Mouse (Mus musculus): ENCODE results near the gene Bpi. TPM values are rescaled to one million over a fixed set of nuclear protein-coding genes. Genes with fewer than 3 reads are reported as not detected.

Gene Bpi
- total and polyA plus RNA-seq, 3 experiments, result 0.17 to 0.81 (median 0.51) TPM

GRCm38 (mm10) chr2:158316371-158316770 lies 58.5 kb downstream of the Bpi start (continued):
- no peak for TF ChIP-seq ZNF384 (IDR thresholded peaks at IDR 0.05; ENCODE audit: low read depth, low read length)
- TF ChIP-seq ZMIZ1 (IDR thresholded peaks at IDR 0.05; ENCODE audit: low read depth, low read length), result no peak
- no peak for TF ChIP-seq UBTF (IDR thresholded peaks at IDR 0.05; ENCODE audit: low read depth, low read length)
- TF ChIP-seq MYC (IDR thresholded peaks at IDR 0.05; ENCODE audit: low read depth, low read length), result no peak
- no peak for TF ChIP-seq HCFC1 (IDR thresholded peaks at IDR 0.05; ENCODE audit: low read depth, low read length)
- TF ChIP-seq KAT2A (IDR thresholded peaks at IDR 0.05; ENCODE audit: insufficient replicate concordance, low read length), result no peak
- TF ChIP-seq ZKSCAN1 (IDR thresholded peaks at IDR 0.05; ENCODE audit: borderline replicate concordance, low read depth, low read length), result no peak
- no peak for TF ChIP-seq ZC3H11A (IDR thresholded peaks at IDR 0.05; ENCODE audit: low read depth, low read length)
- 0 out of 2 replicates have a peak, but pooled peaks have one; percentile 9 for TF ChIP-seq IRF4 (IDR thresholded peaks at IDR 0.05; ENCODE audit: low read depth, low read length)
- TF ChIP-seq ELF1 (IDR thresholded peaks at IDR 0.05; ENCODE audit: low read depth, low read length), result no peak
- no peak for TF ChIP-seq MXI1 (IDR thresholded peaks at IDR 0.05; ENCODE audit: low read depth, low read length)
- no peak for TF ChIP-seq PAX5 (IDR thresholded peaks at IDR 0.05; ENCODE audit: low read length)
- TF ChIP-seq TCF12 (IDR thresholded peaks at IDR 0.05; ENCODE audit: low read depth, low read length), result no peak

DNA sequence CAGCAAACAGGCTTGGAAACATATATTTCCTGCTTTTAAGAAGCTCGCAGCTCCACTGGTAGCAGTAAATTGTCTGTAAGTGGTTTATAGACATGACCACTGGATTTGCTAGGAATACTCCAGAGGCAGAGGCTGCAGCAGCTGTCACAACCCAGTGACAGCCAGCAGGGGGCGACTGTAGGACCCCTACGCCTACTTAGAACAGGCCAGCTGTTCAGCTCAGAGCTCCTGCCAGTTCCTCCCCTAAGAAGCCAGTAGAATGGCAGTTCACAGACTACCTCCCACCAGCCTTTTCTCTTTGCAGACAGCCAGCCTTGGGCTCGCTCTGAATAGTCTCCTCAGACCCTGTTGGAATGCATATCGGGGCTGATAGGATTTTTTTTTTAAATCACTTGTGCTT lies 59.1 kb downstream of the Bpi start:
- TF ChIP-seq IRF4 (IDR thresholded peaks at IDR 0.05; ENCODE audit: low read depth, low read length) (no peak), MXI1 (IDR thresholded peaks at IDR 0.05; ENCODE audit: low read depth, low read length) (no peak), SMC3 (IDR thresholded peaks at IDR 0.05; ENCODE audit: low read depth, low read length) (peak; percentile 71), TCF12 (IDR thresholded peaks at IDR 0.05; ENCODE audit: low read depth, low read length) (no peak), CTCF (conservative IDR thresholded peaks at IDR 0.05 in 1 of 2, IDR thresholded peaks at IDR 0.05 in 1 of 2; ENCODE audit: low read depth in 2 of 2, low read length in 2 of 2) (peak; percentile 65 to 83), PAX5 (IDR thresholded peaks at IDR 0.05; ENCODE audit: low read length) (no peak), USF2 (conservative IDR thresholded peaks at IDR 0.05; ENCODE audit: low read depth, low read length) (no peak), RAD21 (IDR thresholded peaks at IDR 0.05; ENCODE audit: low read depth, low read length) (peak; percentile 16)
- Histone ChIP-seq H3K9ac (ENCODE audit: insufficient read depth, low read depth) (no peak overlapping the region), H3K4me2 (ENCODE audit: insufficient read depth, low read depth, poor library complexity, severe bottlenecking) (no peak overlapping the region), H3K36me3 (replicated peaks in 1 of 2; ENCODE audit: control insufficient read depth in 1 of 2, insufficient read depth in 1 of 2, low read length in 1 of 2) (no peaks in the 10 kb centered on the region), H3K79me2 (replicated peaks; ENCODE audit: control insufficient read depth, extremely low read depth, insufficient read depth, poor library complexity, severe bottlenecking) (no peaks in the 10 kb centered on the region), H3K27me3 (replicated peaks) (peaks cover 17% of the 10 kb centered on the region), H3K4me3 (replicated peaks in 1 of 3; ENCODE audit: low read depth in 2 of 3, low read length in 2 of 3, poor library complexity in 1 of 3) (no peak overlapping the region), H3K27ac (ENCODE audit: insufficient read depth, low read depth) (no peak overlapping the region), H3K9me3 (replicated peaks; ENCODE audit: low read length) (no peaks in the 10 kb centered on the region), H3K4me1 (ENCODE audit: control insufficient read depth in 1 of 2, insufficient read depth in 2 of 2) (peaks cover 0 to 12% of the 10 kb centered on the region in 2 experiments; a peak in 2 of 4 replicates)
- in situ Hi-C loops (cut with MboI; ENCODE audit: low pct_ligation_motif_present, low pct_unique_long_range_greater_than_20kb, low sequenced_read_pairs) (no loop called here), dilution Hi-C loops (cut with MboI; ENCODE audit: extremely low pct_ligation_motif_present, extremely low pct_unique_long_range_greater_than_20kb, low sequenced_read_pairs) (no loop called here)
- peak; percentile 73 for DNase-seq (ENCODE audit: extremely low read depth)

- H3K79me2 ChIP-seq (replicated peaks; ENCODE audit: control insufficient read depth, extremely low read depth, insufficient read depth, poor library complexity, severe bottlenecking), result no peaks in the 10 kb centered on the region
- TF ChIP-seq USF2 (conservative IDR thresholded peaks at IDR 0.05; ENCODE audit: low read depth, low read length), result no peak
- TF ChIP-seq GABPA (IDR thresholded peaks at IDR 0.05; ENCODE audit: insufficient replicate concordance, low read depth, low read length), result no peak
- no peak for TF ChIP-seq ZKSCAN1 (IDR thresholded peaks at IDR 0.05; ENCODE audit: borderline replicate concordance, low read depth, low read length)
- no peak for TF ChIP-seq TBP (conservative IDR thresholded peaks at IDR 0.05; ENCODE audit: low read depth, low read length)
- TF ChIP-seq JUND (conservative IDR thresholded peaks at IDR 0.05; ENCODE audit: low read depth, low read length), result no peak
- no peak for TF ChIP-seq ZMIZ1 (IDR thresholded peaks at IDR 0.05; ENCODE audit: low read depth, low read length)
- no peak for TF ChIP-seq EP300 (IDR thresholded peaks at IDR 0.05; ENCODE audit: low read length)
- no peak for TF ChIP-seq POLR2A (IDR thresholded peaks at IDR 0.05; ENCODE audit: low read depth, low read length)
- TF ChIP-seq HCFC1 (IDR thresholded peaks at IDR 0.05; ENCODE audit: low read depth, low read length), result no peak
- no peak for TF ChIP-seq MYC (IDR thresholded peaks at IDR 0.05; ENCODE audit: low read depth, low read length)
- TF ChIP-seq ZNF384 (IDR thresholded peaks at IDR 0.05; ENCODE audit: low read depth, low read length), result no peak
- TF ChIP-seq RCOR1 (conservative IDR thresholded peaks at IDR 0.05; ENCODE audit: low read depth, low read length), result no peak
- TF ChIP-seq CHD2 (IDR thresholded peaks at IDR 0.05; ENCODE audit: low read length), result no peak
- no peak for TF ChIP-seq POLR2AphosphoS2 (IDR thresholded peaks at IDR 0.05; ENCODE audit: low read depth, low read length)
- TF ChIP-seq KAT2A (IDR thresholded peaks at IDR 0.05; ENCODE audit: insufficient replicate concordance, low read length), result no peak
- no peak for TF ChIP-seq SIN3A (IDR thresholded peaks at IDR 0.05; ENCODE audit: low read length)
- TF ChIP-seq MAX (IDR thresholded peaks at IDR 0.05; ENCODE audit: low read length), result no peak
- H3K9me3 ChIP-seq (replicated peaks; ENCODE audit: low read length), result no peaks in the 10 kb centered on the region
- H3K4me1 ChIP-seq (ENCODE audit: control insufficient read depth in 1 of 2, insufficient read depth in 2 of 2), result peaks cover 0 to 9% of the 10 kb centered on the region in 2 experiments; a peak in 2 of 4 replicates
- dilution Hi-C loops (cut with MboI; ENCODE audit: extremely low pct_ligation_motif_present, extremely low pct_unique_long_range_greater_than_20kb, low sequenced_read_pairs) (no loop called here), in situ Hi-C loops (cut with MboI; ENCODE audit: low pct_ligation_motif_present, low pct_unique_long_range_greater_than_20kb, low sequenced_read_pairs) (no loop called here)
- peaks cover 21% of the 10 kb centered on the region for H3K27me3 ChIP-seq (replicated peaks)
- H3K9ac ChIP-seq (ENCODE audit: insufficient read depth, low read depth), result no peak overlapping the region
- DNase-seq (ENCODE audit: extremely low read depth), result no peak
- H3K4me2 ChIP-seq (ENCODE audit: insufficient read depth, low read depth, poor library complexity, severe bottlenecking), result no peak overlapping the region
- no peaks in the 10 kb centered on the region for H3K36me3 ChIP-seq (replicated peaks in 1 of 2; ENCODE audit: control insufficient read depth in 1 of 2, insufficient read depth in 1 of 2, low read length in 1 of 2)
- H3K27ac ChIP-seq (ENCODE audit: insufficient read depth, low read depth), result no peak overlapping the region
- H3K4me3 ChIP-seq (replicated peaks in 1 of 3; ENCODE audit: low read depth in 2 of 3, low read length in 2 of 3, poor library complexity in 1 of 3), result no peak overlapping the region
Measured at GRCm38 (mm10) chr2:158321596-158321995, 63.7 kb downstream of the Bpi start.

All from CH12.LX (cell line).